Mouse (Mus musculus) embryonic stem cell, embryonic (primary cell): ENCODE measurements around the gene Dok7.

Source experiments
- CTCF ChIA-PET, 4 experiments: fragments of 300-600 bp in 2 of 4; fragments of 350-600 bp in 2 of 4; sonication (Branson Sonifier 250); formaldehyde crosslinking; loops; one replicate each; lab custom pipeline; 2022; ENCODE audit warnings: inconsistent platforms in 2 of 4; lab: Charles Lee
- POLR2A ChIA-PET, 4 experiments: fragments of 300-600 bp in 2 of 4; fragments of 350-600 bp in 2 of 4; sonication (Branson Sonifier 250); formaldehyde crosslinking; loops; one replicate each; lab custom pipeline; 2022; ENCODE audit warnings: antibody characterized with exemption in 4 of 4, inconsistent platforms in 1 of 4; lab: Charles Lee

Dok7 gene

DNA sequence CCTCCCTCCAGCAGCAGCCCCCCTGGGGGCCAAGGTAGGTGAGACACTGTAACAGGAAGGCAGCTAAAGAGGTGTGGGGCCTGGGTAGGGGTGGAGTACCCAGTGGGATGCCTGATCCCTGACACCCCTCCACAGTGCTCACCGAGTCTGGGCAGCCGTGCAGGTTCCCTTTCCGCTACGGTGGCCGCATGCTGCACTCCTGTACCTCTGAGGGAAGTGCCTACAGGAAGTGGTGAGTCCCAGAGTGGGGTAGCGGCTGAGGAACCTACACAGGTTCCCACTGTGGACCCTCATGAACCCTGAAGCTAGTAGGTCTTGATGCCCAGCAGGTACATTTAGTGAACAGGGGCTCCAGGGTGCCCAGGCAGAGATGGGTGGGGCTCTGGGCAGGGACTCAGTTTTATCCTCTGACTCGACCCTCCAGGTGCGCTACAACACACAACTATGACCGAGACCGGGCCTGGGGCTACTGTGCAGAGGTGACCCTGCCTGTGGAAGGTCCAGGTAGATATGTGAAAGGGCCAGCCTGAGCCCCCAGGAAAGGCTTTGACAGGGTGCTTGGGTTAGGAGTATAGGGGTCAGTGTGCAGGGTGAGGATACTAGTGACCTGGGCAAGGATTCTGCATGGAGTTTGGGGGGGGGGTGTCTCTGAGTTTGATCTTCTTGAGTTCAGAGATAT is 14.0 kb upstream of the Dok7 start:
- POLR2A ChIA-PET: no interaction called here
- CTCF ChIA-PET: interaction anchor here in 3 of 4 experiments (0.7 to 1.4 kb wide), 9 partner anchors 18 to 382 kb away, joined by 3 to 8 read pairs (median 3); partner anchors contain the start of genes Grk4 (in 1 of the 3) and Nop14 (in 1 of the 3)

DNA sequence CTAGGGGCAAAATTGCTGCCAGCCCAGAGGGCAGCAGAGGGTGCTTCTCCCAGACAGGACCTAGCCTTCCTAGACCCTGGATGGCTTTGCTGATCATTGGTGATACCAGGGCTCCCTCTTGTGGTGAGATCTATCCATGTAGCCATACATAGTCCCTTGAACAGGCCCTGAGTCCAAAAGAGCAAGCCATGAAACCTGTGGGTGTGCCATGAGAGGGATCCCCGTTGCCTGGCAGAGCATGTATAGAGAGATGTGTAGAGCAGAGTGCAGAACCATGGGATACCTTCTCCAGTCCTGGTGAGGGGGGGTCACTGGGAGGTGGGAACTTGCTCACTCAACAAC is 13.5 kb upstream of the Dok7 start:
- ChIA-PET POLR2A (no interaction called here), CTCF (interaction anchor here in 2 of 4 experiments (0.7 to 1.4 kb wide), 8 partner anchors 18 to 383 kb away, joined by 3 to 8 read pairs (median 4); partner anchors contain the start of genes Grk4 (in 1 of the 2) and Nop14 (in 1 of the 2))

DNA sequence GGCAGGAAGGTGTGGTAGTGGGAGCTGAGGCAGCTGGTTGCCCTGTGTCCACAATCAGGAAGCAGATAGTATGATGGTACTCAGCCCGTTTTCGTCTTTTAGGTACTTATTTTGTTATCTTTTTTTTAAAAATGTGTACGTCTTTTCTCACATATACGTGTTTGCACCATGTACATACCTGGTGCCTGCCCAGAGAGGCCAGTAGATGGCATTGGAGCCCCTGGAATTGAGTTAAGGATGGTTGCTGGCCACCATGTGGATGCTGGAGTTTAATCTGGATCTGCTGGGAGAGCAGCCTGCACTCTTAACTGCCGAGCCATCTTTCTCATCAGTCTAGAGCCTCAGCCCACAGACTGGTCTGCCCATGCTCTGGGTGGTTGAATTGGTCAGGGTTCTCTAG is 6.0 kb upstream of the Dok7 start:
- ChIA-PET POLR2A (no interaction called here), CTCF (no interaction called here)

DNA sequence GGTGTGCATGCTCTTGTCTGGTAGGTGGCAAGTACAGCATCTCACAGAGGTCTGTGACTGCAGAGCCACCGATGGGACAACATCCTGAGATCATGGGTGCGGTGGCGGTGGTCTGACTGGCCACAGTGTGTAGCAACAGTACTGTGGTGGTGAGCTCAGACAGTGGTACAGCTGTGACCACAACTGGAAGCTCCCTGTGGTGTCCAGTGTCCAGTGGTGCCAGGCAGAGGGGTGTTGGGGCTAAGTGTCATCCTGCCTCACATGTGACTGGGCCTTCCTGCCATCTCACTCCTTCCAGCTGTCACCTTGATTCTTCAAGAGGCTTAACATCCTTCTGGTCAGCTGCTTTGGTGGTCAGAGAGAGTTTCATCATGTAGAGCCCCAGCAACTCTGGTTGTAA is 1.9 kb upstream of the Dok7 start:
- POLR2A ChIA-PET: interaction anchor here in 2 of 4 experiments (1.0 to 4.4 kb wide), 3 partner anchors 50 to 395 kb away, joined by 4 to 22 read pairs (median 12); partner anchors contain the start of genes Grk4 (in 1 of the 2), Lrpap1 (in 1 of the 2) and Nop14 (in 1 of the 2)
- CTCF ChIA-PET: interaction anchor here in 1 of 4 experiments (1.5 kb wide), 1 partner anchor 307 kb away, joined by 5 read pairs; no protein-coding TSS in a partner anchor

DNA sequence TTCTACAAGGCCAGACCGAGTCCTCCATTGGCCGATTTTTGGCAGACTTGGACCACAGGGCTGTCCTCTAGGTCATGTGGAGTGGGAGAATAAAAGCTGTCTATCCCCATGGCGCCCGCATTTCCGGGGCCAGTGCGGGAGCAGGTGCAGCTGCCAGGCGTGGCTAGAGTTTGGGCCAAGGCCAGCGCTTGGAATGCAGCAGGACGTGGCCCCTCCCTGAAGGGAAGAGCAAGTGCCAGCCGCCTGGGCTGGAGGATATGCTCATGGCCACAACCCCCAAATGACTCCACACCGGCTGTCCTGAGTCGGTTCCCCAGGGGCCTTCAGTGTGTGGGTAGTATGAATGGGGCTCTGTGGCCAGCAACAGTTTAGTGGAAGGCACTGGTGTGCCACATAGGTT is 1.5 kb upstream of the Dok7 start:
- ChIA-PET CTCF (interaction anchor here in 3 of 4 experiments (0.6 to 1.5 kb wide), 3 partner anchors 307 to 1014 kb away, joined by 3 to 5 read pairs (median 5); no protein-coding TSS in a partner anchor), POLR2A (interaction anchor here in 3 of 4 experiments (0.5 to 4.4 kb wide), 3 partner anchors 49 to 543 kb away, joined by 4 to 22 read pairs (median 12); partner anchors contain the start of gene Lrpap1 (in 1 of the 3))

DNA sequence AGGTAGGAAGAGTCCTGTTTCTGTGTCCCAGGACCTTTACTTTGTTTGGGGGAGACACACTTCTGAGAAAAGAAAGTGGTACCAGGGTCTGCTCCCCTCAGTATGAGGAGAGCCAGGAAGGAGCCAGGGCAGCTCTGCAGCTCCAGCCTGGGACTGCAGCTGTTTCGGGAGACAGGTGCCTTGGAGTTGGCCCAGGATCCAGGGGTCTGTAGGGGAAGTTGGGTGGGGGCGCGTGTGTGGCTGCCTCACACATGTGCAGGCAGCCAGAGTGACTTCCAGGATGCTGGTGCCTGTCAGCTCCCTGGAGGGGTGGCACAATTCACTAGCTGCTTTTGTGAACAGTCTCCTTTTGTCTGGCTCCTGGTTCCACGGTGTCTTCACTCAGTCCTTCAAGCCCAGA is 1.0 kb downstream of the Dok7 start:
- ChIA-PET POLR2A (interaction anchor here in 3 of 4 experiments (0.5 to 4.4 kb wide), 12 partner anchors 33 to 1670 kb away, joined by 3 to 22 read pairs (median 5); partner anchors contain the start of genes Lrpap1 (in 3 of the 3) and Rgs12 (in 1 of the 3)), CTCF (interaction anchor here in 3 of 4 experiments (0.6 to 1.1 kb wide), 5 partner anchors 218 to 544 kb away, joined by 3 to 5 read pairs (median 4); partner anchors contain the start of gene Tnip2 (in 1 of the 3))

DNA sequence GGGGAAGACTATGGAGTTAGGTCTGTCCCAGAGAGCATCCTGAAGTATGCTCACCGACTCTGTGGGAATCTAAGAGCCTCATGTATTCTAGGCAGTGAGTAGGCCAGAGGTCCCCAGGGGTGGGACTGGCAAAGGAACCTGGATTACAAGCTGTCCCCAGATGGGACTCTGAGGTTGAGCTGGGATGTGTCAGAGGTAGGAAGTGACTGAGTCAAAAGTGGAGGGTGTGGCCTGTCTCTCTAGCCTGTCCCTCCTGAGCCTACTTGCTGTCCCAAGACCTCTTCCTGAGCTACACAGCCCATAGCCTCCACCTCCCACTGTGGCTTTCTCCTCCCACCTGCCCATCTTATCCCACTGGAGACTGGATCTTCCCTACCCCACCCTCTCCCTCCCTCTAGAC is 1.6 kb downstream of the Dok7 start:
- POLR2A ChIA-PET: interaction anchor here in 3 of 4 experiments (0.5 to 2.7 kb wide), 9 partner anchors 32 to 1640 kb away, joined by 3 to 13 read pairs (median 6); partner anchors contain the start of genes Lrpap1 (in 2 of the 3) and Rgs12 (in 1 of the 3)
- CTCF ChIA-PET: interaction anchor here in 3 of 4 experiments (0.6 to 0.7 kb wide), 5 partner anchors 72 to 544 kb away, joined by 3 to 8 read pairs (median 5); partner anchors contain the start of gene Tnip2 (in 1 of the 3)

DNA sequence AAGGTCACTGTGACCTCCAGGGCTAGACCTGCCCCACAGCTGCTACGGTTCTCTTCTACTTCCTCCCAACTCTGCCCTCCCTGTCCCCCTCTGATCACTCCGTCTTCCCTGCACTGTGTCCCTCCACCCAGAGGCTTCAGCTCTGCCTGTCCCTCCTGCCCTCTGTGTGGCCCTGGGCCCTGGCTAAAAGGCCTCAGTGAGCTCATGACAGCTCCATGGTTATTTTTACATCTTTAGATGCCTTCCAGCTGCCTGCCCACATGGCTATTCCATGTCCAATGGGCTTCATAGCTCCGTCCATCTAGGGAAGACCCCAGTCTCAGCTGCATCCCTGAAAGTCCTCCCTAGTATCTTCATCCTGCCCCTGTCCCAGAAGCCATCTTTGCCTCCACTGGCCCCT is 3.5 kb downstream of the Dok7 start:
- CTCF ChIA-PET: interaction anchor here in 2 of 4 experiments (0.7 to 1.0 kb wide), 2 partner anchors 72 to 223 kb away, joined by 4 read pairs; no protein-coding TSS in a partner anchor
- POLR2A ChIA-PET: interaction anchor here in 2 of 4 experiments (0.9 to 2.2 kb wide), 4 partner anchors 9 to 45 kb away, joined by 3 to 9 read pairs (median 4); partner anchors contain the start of gene Lrpap1 (in 1 of the 2)

DNA sequence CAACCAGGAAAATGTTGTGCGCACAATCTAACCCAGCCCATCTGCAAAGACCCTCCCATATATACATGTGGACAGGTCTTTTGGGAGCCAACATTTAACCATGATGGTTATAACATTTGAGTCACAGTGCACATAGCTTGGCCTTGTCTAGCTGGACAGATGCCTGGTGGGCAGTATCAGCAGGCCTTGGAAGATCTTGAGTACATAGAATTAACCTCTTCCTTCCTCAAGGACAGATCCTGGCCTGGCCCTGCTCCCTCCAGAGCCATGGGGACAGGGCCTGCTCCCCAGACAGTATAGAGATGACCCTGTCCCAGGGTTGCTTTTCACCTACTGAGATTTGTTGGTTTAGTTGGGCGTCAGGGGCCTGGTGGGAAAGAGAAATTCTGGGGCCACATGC is 13.3 kb downstream of the Dok7 start:
- ChIA-PET POLR2A (interaction anchor here in 2 of 4 experiments (0.9 to 1.8 kb wide), 3 partner anchors 10 to 35 kb away, joined by 3 to 4 read pairs (median 3); partner anchors contain the start of gene Lrpap1 (in 1 of the 2)), CTCF (interaction anchor here in 1 of 4 experiments (1.1 kb wide), 1 partner anchor 9 kb away, joined by 3 read pairs; no protein-coding TSS in a partner anchor)

DNA sequence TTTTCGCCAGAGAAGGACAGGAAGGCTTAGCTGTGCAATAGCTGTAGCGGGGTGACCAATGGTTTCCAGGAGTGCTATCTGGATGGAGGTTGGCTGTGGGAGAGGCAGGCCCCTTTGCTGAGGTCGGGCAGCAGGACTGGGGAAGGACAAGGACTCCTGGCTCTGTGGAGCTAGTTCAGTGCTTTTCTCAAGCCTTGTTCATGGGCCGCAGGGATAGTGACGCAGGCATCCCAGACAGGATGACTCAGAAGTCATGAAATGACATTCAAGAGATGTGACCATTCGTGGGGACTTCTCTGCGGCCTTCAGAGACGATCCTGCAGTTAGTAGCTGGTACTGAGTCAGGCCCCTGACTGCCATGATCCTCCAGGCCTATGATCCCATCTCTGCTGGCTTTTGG is 13.7 kb downstream of the Dok7 start:
- ChIA-PET POLR2A (interaction anchor here in 2 of 4 experiments (1.0 to 1.8 kb wide), 3 partner anchors 20 to 411 kb away, joined by 3 to 4 read pairs (median 3); partner anchors contain the start of genes Grk4 (in 1 of the 2), Lrpap1 (in 1 of the 2) and Nop14 (in 1 of the 2)), CTCF (interaction anchor here in 2 of 4 experiments (0.8 to 1.1 kb wide), 2 partner anchors 9 to 61 kb away, joined by 3 read pairs; no protein-coding TSS in a partner anchor)

DNA sequence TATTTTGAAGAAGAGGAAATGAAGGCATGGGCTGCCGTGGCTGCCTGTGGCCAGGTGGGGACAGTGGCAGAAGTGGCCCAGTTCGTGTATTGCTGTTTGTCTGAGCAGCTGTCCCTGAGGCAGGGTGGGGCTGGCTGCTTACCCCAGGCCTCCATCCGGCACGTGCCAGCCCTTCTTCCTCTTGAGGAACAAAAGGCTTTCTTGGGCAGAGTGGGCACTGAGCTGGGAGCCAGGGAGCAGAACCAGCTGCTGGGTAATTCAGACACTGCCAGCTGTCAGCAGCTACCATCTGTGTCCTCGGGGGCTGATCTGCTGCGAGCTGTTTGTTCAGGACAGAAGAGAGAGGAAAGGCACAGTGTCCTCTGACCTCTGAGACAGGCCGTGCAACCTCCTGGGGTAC is 14.4 kb downstream of the Dok7 start:
- POLR2A ChIA-PET: interaction anchor here in 2 of 4 experiments (0.6 to 1.8 kb wide), 6 partner anchors 19 to 434 kb away, joined by 3 to 4 read pairs (median 4); partner anchors contain the start of genes Grk4 (in 1 of the 2), Lrpap1 (in 1 of the 2), Mfsd10 (in 1 of the 2) and Nop14 (in 1 of the 2)

DNA sequence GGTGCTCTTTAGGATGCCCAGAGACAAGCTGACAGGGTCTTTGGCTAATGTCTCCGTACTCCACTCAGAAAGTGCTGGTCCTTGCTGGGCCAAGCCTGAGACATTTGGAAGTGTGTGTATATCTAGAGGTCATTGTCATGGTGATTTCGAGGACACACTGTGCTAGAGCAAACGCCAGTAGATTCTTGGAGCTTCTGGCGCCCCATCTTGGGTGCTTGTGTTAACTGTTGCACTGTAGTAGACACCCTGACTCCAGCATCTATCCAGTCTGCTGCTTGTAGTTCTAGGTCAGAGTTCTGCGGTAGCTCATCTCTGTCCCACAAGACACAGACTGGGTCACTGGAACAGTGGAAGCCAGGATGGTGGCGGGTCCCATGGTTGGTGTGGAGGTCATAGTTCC is 15.3 kb downstream of the Dok7 start:
- ChIA-PET CTCF (interaction anchor here in 1 of 4 experiments (0.7 kb wide), 1 partner anchor 290 kb away, joined by 3 read pairs; no protein-coding TSS in a partner anchor), POLR2A (interaction anchor here in 1 of 4 experiments (1.3 kb wide), 1 partner anchor 434 kb away, joined by 4 read pairs; the partner anchor contains the start of gene Mfsd10)

More for the DNA sequence above, 14.4 kb downstream of the Dok7 start:
- CTCF ChIA-PET: interaction anchor here in 1 of 4 experiments (0.8 kb wide), 1 partner anchor 61 kb away, joined by 3 read pairs; no protein-coding TSS in a partner anchor

DNA sequence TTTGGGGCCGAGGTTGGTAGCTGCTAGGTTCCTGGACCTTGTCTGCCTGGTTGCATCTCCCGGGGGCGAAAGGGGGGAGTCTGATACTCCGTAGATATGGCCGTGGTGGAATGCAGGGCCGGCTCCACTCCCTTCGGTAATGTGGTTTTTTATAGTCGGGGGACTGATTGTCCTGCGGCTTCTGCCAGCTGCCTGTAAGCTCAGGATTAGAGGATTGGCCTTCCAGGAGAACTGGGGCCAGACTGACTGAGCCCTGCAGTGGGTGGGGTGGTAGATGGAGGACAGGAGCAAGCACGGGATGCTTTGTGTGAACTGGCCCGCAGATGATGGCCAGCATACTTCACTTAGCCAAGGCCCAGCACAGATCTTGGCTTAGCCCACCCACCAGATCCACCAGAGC is 16.7 kb downstream of the Dok7 start:
- POLR2A ChIA-PET: no interaction called here
- CTCF ChIA-PET: interaction anchor here in 2 of 4 experiments (0.5 to 0.6 kb wide), 2 partner anchors 193 to 313 kb away, joined by 3 read pairs; no protein-coding TSS in a partner anchor

DNA sequence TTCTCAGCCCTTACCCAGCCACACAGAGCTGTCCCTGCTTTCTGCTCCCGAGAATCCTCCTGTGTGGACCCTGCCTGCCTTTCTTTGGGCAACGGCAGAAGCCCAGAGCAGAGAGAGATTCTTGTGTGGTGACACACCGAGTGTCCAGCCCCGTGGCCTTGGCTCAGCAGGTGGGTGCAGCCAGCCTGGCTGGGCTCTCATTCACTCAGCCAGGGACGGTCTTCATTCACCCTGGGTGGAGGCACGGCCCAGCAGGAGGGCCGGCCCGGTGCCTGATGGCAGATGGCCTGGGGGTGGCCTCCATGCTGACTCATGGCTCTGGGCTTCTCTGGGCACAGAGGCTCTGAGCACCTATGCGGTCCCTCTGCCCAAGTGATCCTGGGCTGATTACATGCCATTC is 17.4 kb downstream of the Dok7 start:
- ChIA-PET POLR2A (no interaction called here), CTCF (no interaction called here)

DNA sequence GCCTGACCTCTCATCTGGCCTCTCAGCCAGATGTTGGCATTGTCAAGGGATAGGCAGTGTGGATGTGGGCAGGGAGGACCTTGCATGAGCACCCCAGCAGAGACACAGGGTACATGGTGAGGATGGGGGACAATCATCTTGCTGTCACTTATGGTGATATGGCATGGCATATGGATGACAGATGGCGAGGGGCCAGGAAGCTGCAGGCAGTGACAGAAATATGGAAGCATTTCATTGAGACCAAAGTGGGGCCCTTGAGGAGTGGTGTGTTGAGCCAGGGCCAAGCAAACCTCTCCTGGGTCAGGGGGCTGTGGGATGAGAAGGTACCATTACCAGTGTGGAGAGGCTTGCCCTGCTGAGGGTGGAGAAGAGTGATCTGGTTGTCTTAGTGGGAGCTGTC is 19.8 kb downstream of the Dok7 start:
- CTCF ChIA-PET: no interaction called here

DNA sequence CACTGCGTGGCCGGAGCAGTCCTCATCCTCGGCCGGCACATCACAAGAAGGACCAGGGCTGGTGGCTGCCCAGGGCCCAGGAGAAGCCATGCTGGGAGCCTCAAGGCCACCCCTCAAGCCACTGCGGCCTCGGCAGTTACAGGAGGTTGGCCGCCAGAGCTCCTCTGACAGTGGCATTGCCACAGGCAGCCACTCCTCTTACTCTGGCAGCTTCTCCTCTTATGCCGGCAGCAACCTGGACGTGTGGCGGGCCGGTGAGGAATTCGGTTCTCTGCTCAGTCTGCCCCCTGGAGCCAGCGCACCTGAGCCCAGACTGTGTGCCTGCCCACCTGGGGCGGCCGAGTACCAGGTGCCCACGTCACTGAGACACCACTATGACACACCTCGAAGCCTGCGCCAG is 22.5 kb downstream of the Dok7 start:
- POLR2A ChIA-PET: interaction anchor here in 3 of 4 experiments (1.1 to 2.3 kb wide), 7 partner anchors 13 to 26 kb away, joined by 3 to 12 read pairs (median 4); partner anchors contain the start of gene Lrpap1 (in 1 of the 3)
- CTCF ChIA-PET: interaction anchor here in 3 of 4 experiments (0.8 to 1.5 kb wide), 6 partner anchors 9 to 52 kb away, joined by 3 to 5 read pairs (median 4); no protein-coding TSS in a partner anchor

More for the DNA sequence above, 19.8 kb downstream of the Dok7 start:
- POLR2A ChIA-PET: no interaction called here

DNA sequence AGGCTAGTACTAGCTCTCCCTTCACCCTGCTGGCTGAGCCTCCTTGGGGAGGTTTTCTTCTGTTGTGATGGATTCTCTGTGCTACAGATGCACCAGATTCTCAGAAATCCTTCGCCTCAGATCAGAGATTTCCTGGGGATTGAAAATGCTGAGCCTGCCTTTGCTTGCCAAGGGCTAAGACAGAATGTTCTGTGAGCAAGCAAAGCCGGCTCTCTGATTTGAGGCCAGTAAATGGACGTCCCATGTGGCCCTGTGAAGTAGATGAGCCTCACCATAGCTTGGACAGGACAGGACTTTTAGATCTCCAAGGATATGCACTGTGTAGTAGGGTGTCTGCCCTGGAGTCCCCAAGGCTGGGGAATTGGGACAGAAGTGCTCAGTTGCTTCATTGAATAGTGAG is 28.3 kb downstream of the Dok7 start:
- ChIA-PET CTCF (no interaction called here), POLR2A (interaction anchor here in 2 of 4 experiments (0.6 to 13.6 kb wide), 2 partner anchors 17 to 495 kb away, joined by 3 to 170 read pairs; partner anchors contain the start of gene Lrpap1 (in 1 of the 2))
